In genomic region chr5:116004271-116004670, GRCm38 (mm10) we compare ENCODE assay signal across 19 mouse cellular contexts. TPM values are rescaled to one million over a fixed set of nuclear protein-coding genes. Genes with fewer than 3 reads are reported as not detected.
DNase-seq lines count a peak whose midpoint lies in the region; ATAC-seq and TF ChIP-seq lines count a peak whose summit lies in the region.
"Had no signal": no experiment of that assay in that cellular context is flagged by ENCODE, and none has a peak within 500 bp of the region (broad histone marks: within the 10 kb centered on the region; RNA-seq: fewer than 3 reads in every experiment).

No protein-coding gene starts in this region.

- 0 out of 2 replicates have a peak, but pooled peaks have one; percentile 19 for ATAC-seq in neural tube, embryonic 13.5 days (ENCODE audit: low read depth)
- ATAC-seq: forebrain, postnatal 0 days; intestine, postnatal 0 days; lung, postnatal 0 days; midbrain, embryonic 15.5 days had no signal

- H3K9ac ChIP-seq in neural tube, embryonic 13.5 days: no peak overlapping the region
- H3K9ac ChIP-seq: embryonic facial prominence, embryonic 13.5 days; forebrain, postnatal 0 days; heart, embryonic 12.5 days; limb, embryonic 13.5 days; liver, embryonic 15.5 days; midbrain, embryonic 15.5 days; stomach, embryonic 15.5 days had no signal

- no peaks in the 10 kb centered on the region for H3K27me3 ChIP-seq in neural tube, embryonic 13.5 days
- H3K27me3 ChIP-seq: embryonic facial prominence, embryonic 13.5 days; heart, embryonic 12.5 days; limb, embryonic 13.5 days; liver, embryonic 15.5 days; midbrain, embryonic 15.5 days; stomach, embryonic 15.5 days had no signal

- peak; percentile 22 to 49 for DNase-seq in heart, adult 18-20 months
- no peak for DNase-seq in heart, adult 8-10 months (ENCODE audit: low spot score)
- no peak for DNase-seq in left cerebral cortex, adult 2 months (ENCODE audit: extremely low spot score in 1 of 2, low spot score in 2 of 2)
- DNase-seq in left cerebral cortex, adult 8-10 months (ENCODE audit: low spot score in 2 of 2): no peak
- DNase-seq in embryo, embryonic 9.5 days (ENCODE audit: extremely low spot score): no peak
- DNase-seq in cerebellum, adult 8-10 months: no peak
- DNase-seq: cerebellum, adult 2 months; forebrain, postnatal 0 days; gastrocnemius, postnatal 25 days had no signal

- no peaks in the 10 kb centered on the region for H3K9me3 ChIP-seq in neural tube, embryonic 13.5 days
- H3K9me3 ChIP-seq: embryonic facial prominence, embryonic 13.5 days; heart, embryonic 12.5 days; limb, embryonic 13.5 days; liver, embryonic 15.5 days; midbrain, embryonic 15.5 days; stomach, embryonic 15.5 days had no signal

- 81% methylated on average over 10 of the region's 10 CpGs for WGBS in neural tube, embryonic 13.5 days

- no peaks in the 10 kb centered on the region for H3K36me3 ChIP-seq in neural tube, embryonic 13.5 days
- H3K36me3 ChIP-seq: midbrain, embryonic 15.5 days had no signal

- TF ChIP-seq POLR2A in cortical plate, adult 2 months (IDR thresholded peaks at IDR 0.05; ENCODE audit: extremely low read depth, insufficient read depth, low read length): 0 out of 2 replicates have a peak, but pooled peaks have one; percentile 3

- H3K4me3 ChIP-seq in left cerebral cortex, adult 2 months: no peak overlapping the region
- no peak overlapping the region for H3K4me3 ChIP-seq in cortical plate, adult 2 months (ENCODE audit: insufficient read depth, low read length)
- H3K4me3 ChIP-seq in neural tube, embryonic 13.5 days: no peak overlapping the region
- H3K4me3 ChIP-seq: embryonic facial prominence, embryonic 13.5 days; heart, embryonic 12.5 days; limb, embryonic 13.5 days; liver, embryonic 15.5 days; midbrain, embryonic 15.5 days; stomach, embryonic 15.5 days had no signal

- intact Hi-C loops in left cerebral cortex, adult 2 months (cut with DNase I): no loop called here

- TF ChIP-seq CTCF in left cerebral cortex, adult 2 months (IDR thresholded peaks at IDR 0.05): no peak
- TF ChIP-seq CTCF in cortical plate, adult 2 months (IDR thresholded peaks at IDR 0.05; ENCODE audit: extremely low read depth, insufficient read depth, low read length): no peak

- peak overlapping the region; percentile 20 for H3K4me2 ChIP-seq in neural tube, embryonic 13.5 days
- H3K4me2 ChIP-seq: embryonic facial prominence, embryonic 13.5 days; heart, embryonic 12.5 days; limb, embryonic 13.5 days; liver, embryonic 15.5 days; midbrain, embryonic 15.5 days; stomach, embryonic 15.5 days had no signal

- no peaks in the 10 kb centered on the region for H3K4me1 ChIP-seq in cortical plate, adult 2 months (ENCODE audit: control insufficient read depth, insufficient read depth, low read length)
- H3K4me1 ChIP-seq in neural tube, embryonic 13.5 days (replicated peaks): peaks cover 14% of the 10 kb centered on the region
- H3K4me1 ChIP-seq: heart, embryonic 12.5 days; midbrain, embryonic 15.5 days; stomach, embryonic 15.5 days had no signal

- H3K27ac ChIP-seq in left cerebral cortex, adult 2 months: peak overlapping the region; percentile 57
- H3K27ac ChIP-seq in cortical plate, adult 2 months (ENCODE audit: insufficient read depth, low read length): 0 out of 2 replicates have a peak overlapping the region, but pooled peaks have one; percentile 19
- peak overlapping the region; percentile 46; the same call in 1 of the 2 replicates for H3K27ac ChIP-seq in neural tube, embryonic 13.5 days (replicated peaks)
- H3K27ac ChIP-seq: embryonic facial prominence, embryonic 13.5 days; limb, embryonic 13.5 days; liver, embryonic 15.5 days; midbrain, embryonic 15.5 days; stomach, embryonic 15.5 days had no signal

RNA-seq across cellular contexts. Expression of gene Prkab1, which starts 20.0 kb away (rescaled TPM):
- total RNA-seq in heart, adult 18-20 months (2021): 10 to 100 TPM; 48.7 to 59.5 TPM
- 10 to 100 TPM; 43.4 to 62.6 (median 47.1) TPM for total RNA-seq in heart, adult 8-10 months (2022)
- 10 to 100 TPM; 24.1 to 29.5 TPM for total RNA-seq in left cerebral cortex, adult 2 months (2021)
- total RNA-seq in left cerebral cortex, adult 8-10 months (2022): 10 to 100 TPM; 23.8 to 31.5 (median 28.7) TPM
- 32.7 and 39.9 TPM in 2 replicates for polyA plus RNA-seq in cortical plate, adult 2 months (2012; rRNA removed)
- 45.9 and 49.4 TPM in 2 replicates for polyA plus RNA-seq in neural tube, embryonic 13.5 days (2015; fragmentation: Nextera tagmentation; extraction: Ambion mirVana)

Comparison
In these comparisons a context has a peak if more than half of its experiments do, and no peak if none do; other contexts are left out.
1. DNase-seq: peak in heart, adult 18-20 months (2 of 2); none in heart, adult 8-10 months (single experiment), left cerebral cortex, adult 2 months (0 of 2), left cerebral cortex, adult 8-10 months (0 of 2), embryo, embryonic 9.5 days (single experiment) and cerebellum, adult 8-10 months (single experiment).
2. Peak in every context shown above with its lines, with median percentiles within 50 percentile points of each other: H3K27ac ChIP-seq.